Mouse (Mus musculus) c-Kit-negative CD71-positive TER-119-positive erythroid progenitor cells, embryonic 14.5 days (primary cell): Measurements from ENCODE around the gene Svop.

Source experiments
- DNase-seq: peaks from one replicate; pipeline ENCODE4 v3.0.0-alpha.2; 2013; ENCODE audit warnings: low read depth, low spot score

The Svop gene

GRCm38 (mm10) chr5:114106391-114106935, 15.1 kb upstream of the Svop start:
- no peak for DNase-seq

DNA sequence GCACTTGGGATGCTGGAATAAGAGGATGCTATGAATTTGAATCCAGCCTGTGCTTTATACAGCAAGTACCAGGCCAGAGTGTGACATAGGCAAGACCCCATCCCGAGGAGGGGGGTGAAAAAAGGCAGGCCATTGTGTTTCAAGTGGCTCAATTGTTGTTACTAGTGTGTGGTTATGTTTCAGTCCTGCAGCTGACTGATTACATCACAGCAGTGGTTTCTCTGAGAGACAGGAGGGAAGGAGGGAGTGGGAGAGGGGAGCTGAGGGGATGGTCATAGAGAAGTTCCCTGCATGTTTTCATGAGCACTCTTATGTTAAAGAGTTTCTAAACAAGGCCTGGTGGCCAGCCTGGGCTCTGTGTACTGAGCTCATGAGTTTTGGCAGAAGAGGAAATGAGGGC, 11.4 kb upstream of the Svop start:
- DNase-seq: no peak

GRCm38 (mm10) chr5:114101873-114102272, 10.5 kb upstream of the Svop start:
- no peak for DNase-seq

DNA sequence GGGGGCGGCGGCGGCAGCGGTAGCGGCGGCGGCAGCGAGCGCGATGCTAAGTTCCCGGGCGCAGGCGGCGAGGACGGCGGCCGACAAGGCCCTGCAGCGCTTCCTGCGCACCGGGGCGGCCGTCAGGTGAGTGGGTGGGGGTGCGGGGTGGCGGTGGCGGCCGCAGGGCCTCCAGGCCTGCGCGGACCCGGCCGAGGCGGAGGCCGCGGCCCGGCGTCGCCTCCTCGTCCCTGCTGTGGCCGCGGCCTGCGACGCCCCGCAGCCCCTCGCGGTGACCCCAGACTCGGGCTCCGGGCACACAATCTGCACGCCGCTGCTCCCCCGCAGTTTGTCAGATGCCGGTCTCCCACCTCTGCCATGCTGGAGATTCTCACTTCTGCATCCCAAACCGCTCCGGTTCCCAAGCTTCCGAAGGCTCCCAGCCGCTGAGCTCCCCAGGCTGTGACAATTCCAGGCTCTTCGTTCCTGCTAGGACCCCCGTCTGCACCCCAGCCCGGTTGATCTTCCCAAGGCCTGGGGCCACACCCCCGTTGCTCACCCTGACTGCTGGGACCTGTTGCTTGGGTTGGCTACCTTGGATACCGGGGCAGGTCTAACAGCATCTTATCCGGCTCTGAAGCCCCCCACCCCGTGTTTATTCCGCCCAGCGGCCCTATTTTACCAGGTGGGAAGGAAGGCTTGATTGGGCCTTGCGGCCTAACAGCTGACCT, 9.2 kb upstream of the Svop start:
- DNase-seq: no peak

GRCm38 (mm10) chr5:114099709-114100389, 8.5 kb upstream of the Svop start:
- DNase-seq: no peak

GRCm38 (mm10) chr5:114090421-114091013, 853 bp downstream of the Svop start:
- DNase-seq: no peak

DNA sequence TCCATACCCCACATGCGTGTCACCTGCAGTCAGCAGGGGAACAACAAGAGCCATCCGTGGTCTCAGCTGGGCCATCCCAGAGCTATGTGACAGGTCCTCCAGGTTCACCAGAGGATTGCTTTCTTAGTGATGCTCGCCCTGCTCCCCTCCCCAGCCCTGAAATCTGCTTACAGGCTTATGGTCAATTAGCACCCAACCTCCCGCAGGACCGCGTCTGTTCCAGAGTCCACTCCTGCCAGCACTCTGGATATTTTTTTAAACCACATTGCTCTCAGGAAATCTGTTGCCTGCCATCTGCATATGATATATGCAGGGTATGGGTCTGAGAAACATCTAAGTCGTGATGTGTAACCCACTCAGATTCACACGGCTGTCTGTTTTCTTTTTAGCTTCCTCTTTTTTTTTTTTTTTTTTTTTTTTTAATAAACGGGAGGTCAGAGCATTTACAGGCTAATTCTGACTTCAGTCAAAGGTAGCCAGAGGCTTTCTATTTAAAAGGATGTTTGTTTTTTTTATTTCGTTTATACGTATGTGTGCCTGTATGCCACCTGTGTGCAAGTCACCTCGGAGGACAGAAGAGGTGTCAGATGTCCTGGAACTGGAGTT, 3.4 kb downstream of the Svop start:
- no peak for DNase-seq

GRCm38 (mm10) chr5:114085501-114085900, 5.9 kb downstream of the Svop start:
- no peak for DNase-seq

- no peak for DNase-seq
These were observed 14.4 kb downstream of the Svop start for GRCm38 (mm10) chr5:114077009-114077408.

GRCm38 (mm10) chr5:114072262-114072661, 19.1 kb downstream of the Svop start:
- no peak for DNase-seq

DNA sequence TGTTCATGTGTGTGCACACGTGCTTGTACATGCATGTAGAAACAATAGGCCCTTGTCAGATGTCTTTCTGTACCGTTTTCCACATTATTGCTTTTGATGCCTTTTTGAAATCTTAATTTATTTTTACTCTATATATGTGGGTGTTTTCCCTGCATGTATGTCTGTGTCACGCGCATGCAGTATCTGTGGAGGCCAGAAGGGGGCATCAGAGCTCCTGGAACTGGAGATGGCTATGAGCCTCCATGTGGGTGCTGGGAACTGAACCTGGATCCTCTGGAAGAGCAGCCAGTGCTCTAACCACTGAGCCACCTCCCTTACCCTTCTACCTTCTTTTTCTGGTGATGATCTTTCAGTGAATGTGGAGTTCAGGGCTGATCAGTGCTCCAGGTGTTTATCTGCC, 20.5 kb downstream of the Svop start:
- no peak for DNase-seq

DNA sequence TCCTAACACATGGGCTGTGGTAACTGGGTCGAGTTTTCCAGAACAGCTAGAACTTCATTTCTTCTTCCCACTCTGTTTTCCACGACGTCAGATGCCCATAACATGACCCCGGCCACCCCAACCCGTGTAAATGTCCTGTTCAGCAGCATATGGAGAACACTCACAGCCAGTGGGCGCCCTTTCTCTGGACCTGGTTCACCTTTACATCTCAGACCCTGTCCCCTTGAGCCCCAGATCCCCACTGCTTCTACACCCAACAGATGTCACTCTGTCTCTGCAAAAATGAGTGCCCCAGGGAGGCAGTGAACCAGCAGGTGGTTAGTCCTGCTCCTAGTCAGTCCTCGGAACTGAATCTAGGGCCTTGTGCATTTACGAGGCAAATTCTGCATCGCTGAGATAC, 23.4 kb downstream of the Svop start:
- no peak for DNase-seq

DNA sequence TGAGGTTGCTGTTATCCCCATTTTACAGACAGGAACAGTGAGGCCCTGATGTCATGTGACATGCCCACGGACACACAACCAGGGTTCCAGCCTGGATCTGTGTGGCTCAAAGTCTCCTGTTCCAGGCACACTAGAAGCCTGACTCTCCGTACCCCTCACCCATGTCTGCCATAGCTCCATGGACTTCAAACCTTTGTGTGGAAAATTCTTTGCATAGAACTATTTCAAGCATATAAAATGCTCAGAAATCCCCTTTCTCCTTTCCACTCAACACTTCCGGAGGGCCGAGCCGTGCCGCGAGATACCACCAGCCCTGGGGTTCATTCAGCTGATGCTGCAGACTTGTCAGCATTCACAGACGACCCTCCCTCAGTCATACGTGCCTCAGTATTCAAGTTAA, 23.8 kb downstream of the Svop start:
- no peak for DNase-seq

DNA sequence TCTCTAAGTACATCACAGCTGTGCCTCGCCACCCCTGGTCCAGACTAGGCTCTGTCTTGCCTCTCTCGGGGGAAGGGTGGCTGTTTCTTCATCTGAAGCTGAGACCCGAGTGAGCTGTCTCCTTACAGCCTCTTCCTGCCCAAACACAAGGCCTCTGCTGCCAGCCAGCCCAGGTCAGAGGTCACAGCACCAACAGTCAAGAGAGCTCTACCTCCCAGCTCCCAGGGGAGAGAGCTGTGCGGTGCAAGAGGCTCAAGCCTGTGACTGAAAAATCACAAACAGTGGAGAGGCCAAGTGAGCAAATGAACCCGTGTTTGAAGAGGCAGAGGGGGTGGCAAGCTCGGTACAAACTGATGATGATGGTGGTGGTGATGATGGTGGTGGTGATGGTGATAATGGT, 24.8 kb downstream of the Svop start:
- DNase-seq: no peak

GRCm38 (mm10) chr5:114065161-114065560, 26.2 kb downstream of the Svop start, which contains the start of gene Usp30:
Usp30 (plus strand) TSS chr5:114065461.
- DNase-seq: no peak

DNA sequence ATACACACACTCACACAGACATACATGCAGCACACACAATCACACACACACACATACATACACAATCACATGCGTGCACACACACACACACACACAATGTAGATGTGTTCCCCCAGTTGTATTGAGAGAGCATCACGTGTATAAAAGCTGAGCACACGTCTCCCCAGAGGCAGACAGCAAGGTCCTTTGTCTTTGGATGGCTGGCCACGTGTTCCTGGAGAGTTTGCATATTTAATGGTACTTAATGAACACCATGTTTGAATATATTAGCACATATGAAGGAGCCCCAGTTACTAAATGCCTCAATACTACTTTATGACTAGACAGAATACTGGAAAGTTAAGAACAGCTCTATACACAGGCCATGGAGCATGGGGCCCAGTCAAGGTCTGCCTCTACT, 27.4 kb downstream of the Svop start:
- DNase-seq: no peak

- DNase-seq: no peak
These were observed 29.7 kb downstream of the Svop start for GRCm38 (mm10) chr5:114061675-114062074.

GRCm38 (mm10) chr5:114057129-114057731, 34.1 kb downstream of the Svop start:
- no peak for DNase-seq

DNA sequence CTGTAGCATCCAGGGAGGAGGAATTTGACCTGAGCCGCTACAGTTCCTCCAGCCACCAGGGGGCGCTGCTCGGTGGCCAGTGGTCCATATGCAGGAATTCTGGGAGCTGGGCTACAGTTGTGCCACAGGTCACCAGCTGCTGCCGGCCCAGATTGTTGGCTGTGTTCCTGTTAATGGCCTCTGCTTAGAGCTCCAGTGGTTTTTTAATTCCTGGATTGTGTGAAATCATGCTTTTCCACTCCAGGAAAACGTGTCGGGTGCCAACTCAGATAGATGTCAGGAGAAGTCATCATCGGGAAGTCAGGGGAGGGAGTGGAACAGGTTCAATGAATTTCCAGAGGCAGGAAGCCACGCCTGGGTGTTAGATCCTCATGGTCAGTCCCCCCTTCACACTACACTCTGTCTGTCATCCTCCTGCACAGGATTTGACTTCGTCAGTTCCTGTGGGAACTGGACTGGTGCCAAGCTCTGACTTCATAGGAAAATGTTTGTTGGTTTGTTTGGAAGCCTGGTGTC, 39.1 kb downstream of the Svop start:
- DNase-seq: peak; percentile 31

GRCm38 (mm10) chr5:114048731-114049308, 42.5 kb downstream of the Svop start:
- DNase-seq: no peak

DNA sequence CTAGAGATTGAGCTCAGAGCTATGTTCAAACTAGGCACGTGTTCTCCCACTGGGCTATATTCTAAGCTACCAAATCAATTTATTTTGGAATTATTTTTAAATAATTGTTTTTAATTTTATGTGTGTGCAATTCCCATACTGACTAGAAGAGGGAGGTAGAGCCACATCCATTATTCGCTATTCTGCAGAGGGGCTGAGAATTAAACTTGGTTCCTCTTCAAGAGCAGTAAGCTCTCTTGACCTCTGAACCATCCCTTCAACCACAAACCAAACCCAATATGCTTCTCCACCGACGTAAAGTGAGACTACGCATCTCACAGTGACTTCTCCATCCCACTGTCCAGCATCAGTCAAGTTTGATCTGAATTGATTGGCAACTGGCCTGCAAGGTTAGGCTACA, 44.2 kb downstream of the Svop start:
- DNase-seq: no peak
